Mouse (Mus musculus) limb, embryonic 10.5 days (tissue): ENCODE data around the gene Gm13277. TPM values are rescaled to one million over a fixed set of nuclear protein-coding genes. Genes with fewer than 3 reads are reported as not detected.
"Not testable (repeated sequence)": the region's sequence is repeated elsewhere in the genome, so short reads cannot be mapped to it uniquely, and the experiment has no call there.

Experiments
- DNase-seq: peaks from one replicate; pipeline ENCODE4 v3.0.0-alpha.2; 2017; ENCODE audit warnings: low spot score
- H3K27ac ChIP-seq: fragments of 300-500 bp; sonication (generic); 2 replicates; pipeline ENCODE4 v1.5.1; 2016; ENCODE audit warnings: mild to moderate bottlenecking
- H3K27me3 ChIP-seq: fragments of 300-500 bp; sonication (generic); 2 replicates; pipeline ENCODE4 v1.6.1; 2016; ENCODE audit warnings: low read depth, mild to moderate bottlenecking; ENCODE audit not compliant: poor library complexity, severe bottlenecking
- H3K36me3 ChIP-seq: fragments of 300-500 bp; sonication (generic); 2 replicates; pipeline ENCODE4 v1.6.1; 2016; ENCODE audit warnings: mild to moderate bottlenecking, moderate library complexity
- H3K4me1 ChIP-seq: fragments of 300-500 bp; sonication (generic); 2 replicates; pipeline ENCODE4 v1.6.1; 2016
- H3K4me3 ChIP-seq: fragments of 300-500 bp; sonication (generic); 2 replicates; pipeline ENCODE4 v1.5.1; 2016; ENCODE audit warnings: mild to moderate bottlenecking, moderate library complexity
- H3K9me3 ChIP-seq: fragments of 300-500 bp; sonication (generic); replicated peaks from 2 replicates; pipeline ENCODE4 v1.6.1; 2016; ENCODE audit warnings: mild to moderate bottlenecking
- WGBS: fragments of 180-500 bp; shearing (Covaris S2); methylation state at CpG from one replicate; pipeline ENCODE4 v1.1.7; 2016; 5-methylcytosine and 5-hydroxymethylcytosine counted together
- polyA plus RNA-seq: library from polyadenylated mRNA; unstranded; fragments of >200 nt; fragmentation: Nextera tagmentation; extraction: Ambion mirVana; gene quantifications from 2 replicates; pipeline ENCODE4 v1.2.1, GENCODE M21; 2016

Gene Gm13277
- polyA plus RNA-seq, 1 experiment from 2014 or later, result not detected

DNA sequence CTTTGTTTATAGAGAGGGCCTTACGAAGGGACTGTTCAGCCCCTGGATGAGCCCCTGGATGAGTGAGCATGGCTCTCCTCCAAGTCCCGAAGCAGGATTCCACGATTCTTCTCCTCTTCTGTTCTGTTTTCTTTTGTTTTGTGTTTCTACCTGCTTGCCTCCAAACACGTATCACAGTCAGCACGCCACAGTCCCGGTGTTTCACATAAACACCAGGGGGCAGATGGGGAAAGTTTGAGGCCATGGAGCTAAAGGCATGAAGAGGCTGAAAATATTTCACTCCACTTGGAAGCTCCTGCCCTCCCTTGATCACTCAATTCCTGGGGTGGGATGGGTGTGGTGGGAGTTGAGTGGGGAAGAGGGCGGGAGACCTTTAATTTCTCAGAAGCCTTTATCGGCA lies 26.7 kb upstream of the Gm13277 start:
- not testable (repeated sequence) for H3K27me3 ChIP-seq, H3K9me3 ChIP-seq, H3K4me3 ChIP-seq, H3K36me3 ChIP-seq, H3K27ac ChIP-seq, H3K4me1 ChIP-seq, DNase-seq
- WGBS, result 67% methylated on average over 6 of the region's 8 CpGs

DNA sequence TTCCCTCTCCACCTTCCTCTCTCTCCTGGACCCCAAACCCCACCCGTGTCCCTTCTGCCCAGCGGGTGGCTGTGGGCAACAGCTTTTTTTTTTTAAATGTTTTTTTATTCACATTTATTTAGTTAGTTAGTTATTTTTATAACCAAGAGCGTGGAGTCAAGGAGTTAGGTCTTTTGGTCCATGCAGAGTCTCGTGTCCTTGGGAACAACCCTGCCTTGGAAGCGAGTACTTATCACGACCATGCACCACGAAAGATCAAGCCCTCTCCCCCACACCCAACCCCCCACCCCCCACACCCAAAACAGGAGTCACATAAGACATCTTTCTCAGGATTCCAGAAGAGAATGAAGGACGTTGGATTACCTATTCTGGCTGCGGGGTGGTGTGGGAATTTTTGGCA lies 26.1 kb upstream of the Gm13277 start:
- H3K27me3 ChIP-seq, H3K36me3 ChIP-seq, H3K4me1 ChIP-seq, H3K4me3 ChIP-seq, H3K9me3 ChIP-seq, DNase-seq, H3K27ac ChIP-seq: not testable (repeated sequence)
- WGBS, result 51% methylated on average over 9 of the region's 9 CpGs

DNA sequence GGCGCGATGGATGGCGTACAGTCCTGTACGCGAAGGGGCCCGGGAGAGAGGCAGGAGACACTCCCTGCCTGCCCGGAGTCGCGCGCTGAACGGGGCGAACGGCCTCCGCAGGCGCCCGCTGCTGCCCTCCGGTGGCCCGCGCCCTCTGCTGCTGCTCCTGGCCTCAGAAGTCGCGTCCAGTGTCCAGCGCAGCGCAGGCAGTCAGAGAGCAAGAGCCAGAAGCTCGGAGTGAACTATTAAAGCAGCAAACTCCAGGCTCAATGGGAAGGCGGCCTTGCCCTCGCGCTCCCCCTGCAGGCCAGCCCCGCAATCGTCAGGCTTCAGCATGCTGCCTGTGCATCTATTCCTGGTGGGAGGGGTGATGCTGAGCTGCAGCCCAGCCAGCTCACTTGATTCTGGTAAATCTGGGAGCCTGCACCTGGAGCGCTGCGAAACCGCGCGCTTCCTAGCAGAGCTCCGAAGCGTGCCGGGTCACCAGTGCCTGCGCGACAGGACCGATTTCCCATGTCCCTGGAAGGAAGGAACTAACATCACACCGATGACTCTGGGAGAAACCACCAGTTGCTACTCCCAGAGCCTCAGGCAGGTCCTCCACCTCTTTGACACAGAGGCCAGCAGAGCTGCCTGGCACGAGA lies 24.9 kb upstream of the Gm13277 start:
- 2% methylated on average over 35 of the region's 42 CpGs for WGBS
- H3K4me3 ChIP-seq, result peak overlapping the region; percentile 37
- DNase-seq, result peak; percentile 62
- H3K27ac ChIP-seq, result peak overlapping the region; percentile 42; the same call in 1 of the 2 replicates
- not testable (repeated sequence) for H3K4me1 ChIP-seq, H3K36me3 ChIP-seq, H3K27me3 ChIP-seq, H3K9me3 ChIP-seq

DNA sequence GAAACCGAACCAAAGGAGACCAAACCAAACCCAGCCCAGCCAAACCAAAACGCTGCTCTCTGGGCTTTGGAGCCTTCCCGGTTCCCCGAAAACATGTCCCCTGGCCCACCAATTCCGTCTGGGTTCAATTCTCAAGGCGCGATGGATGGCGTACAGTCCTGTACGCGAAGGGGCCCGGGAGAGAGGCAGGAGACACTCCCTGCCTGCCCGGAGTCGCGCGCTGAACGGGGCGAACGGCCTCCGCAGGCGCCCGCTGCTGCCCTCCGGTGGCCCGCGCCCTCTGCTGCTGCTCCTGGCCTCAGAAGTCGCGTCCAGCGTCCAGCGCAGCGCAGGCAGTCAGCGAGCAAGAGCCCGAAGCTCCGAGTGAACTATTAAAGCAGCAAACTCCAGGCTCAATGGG lies 14.9 kb upstream of the Gm13277 start, which contains the start of gene Gm13290:
TSS of gene Gm13290 (plus strand) at position 301 of the 400 bp plus-strand sequence.
- H3K4me1 ChIP-seq, H3K9me3 ChIP-seq, DNase-seq, H3K4me3 ChIP-seq, H3K27me3 ChIP-seq, H3K27ac ChIP-seq, H3K36me3 ChIP-seq: not testable (repeated sequence)
- no CpG with 5 or more reads among the region's 32 CpGs for WGBS

DNA sequence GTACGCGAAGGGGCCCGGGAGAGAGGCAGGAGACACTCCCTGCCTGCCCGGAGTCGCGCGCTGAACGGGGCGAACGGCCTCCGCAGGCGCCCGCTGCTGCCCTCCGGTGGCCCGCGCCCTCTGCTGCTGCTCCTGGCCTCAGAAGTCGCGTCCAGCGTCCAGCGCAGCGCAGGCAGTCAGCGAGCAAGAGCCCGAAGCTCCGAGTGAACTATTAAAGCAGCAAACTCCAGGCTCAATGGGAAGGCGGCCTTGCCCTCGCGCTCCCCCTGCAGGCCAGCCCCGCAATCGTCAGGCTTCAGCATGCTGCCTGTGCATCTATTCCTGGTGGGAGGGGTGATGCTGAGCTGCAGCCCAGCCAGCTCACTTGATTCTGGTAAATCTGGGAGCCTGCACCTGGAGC lies 11.8 kb upstream of the Gm13277 start, which contains the start of gene Gm13289:
TSS of gene Gm13289 (plus strand) at position 301 of the 400 bp plus-strand sequence.
- H3K9me3 ChIP-seq, DNase-seq, H3K4me1 ChIP-seq, H3K4me3 ChIP-seq, H3K36me3 ChIP-seq, H3K27me3 ChIP-seq, H3K27ac ChIP-seq: not testable (repeated sequence)
- WGBS, result no CpG with 5 or more reads among the region's 29 CpGs

DNA sequence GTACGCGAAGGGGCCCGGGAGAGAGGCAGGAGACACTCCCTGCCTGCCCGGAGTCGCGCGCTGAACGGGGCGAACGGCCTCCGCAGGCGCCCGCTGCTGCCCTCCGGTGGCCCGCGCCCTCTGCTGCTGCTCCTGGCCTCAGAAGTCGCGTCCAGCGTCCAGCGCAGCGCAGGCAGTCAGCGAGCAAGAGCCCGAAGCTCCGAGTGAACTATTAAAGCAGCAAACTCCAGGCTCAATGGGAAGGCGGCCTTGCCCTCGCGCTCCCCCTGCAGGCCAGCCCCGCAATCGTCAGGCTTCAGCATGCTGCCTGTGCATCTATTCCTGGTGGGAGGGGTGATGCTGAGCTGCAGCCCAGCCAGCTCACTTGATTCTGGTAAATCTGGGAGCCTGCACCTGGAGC lies 8.9 kb upstream of the Gm13277 start, which contains the start of gene Gm13272:
TSS of gene Gm13272 (plus strand) at position 301 of the 400 bp plus-strand sequence.
- no CpG with 5 or more reads among the region's 29 CpGs for WGBS
- H3K27ac ChIP-seq, H3K36me3 ChIP-seq, H3K4me1 ChIP-seq, H3K9me3 ChIP-seq, H3K27me3 ChIP-seq, DNase-seq, H3K4me3 ChIP-seq: not testable (repeated sequence)

DNA sequence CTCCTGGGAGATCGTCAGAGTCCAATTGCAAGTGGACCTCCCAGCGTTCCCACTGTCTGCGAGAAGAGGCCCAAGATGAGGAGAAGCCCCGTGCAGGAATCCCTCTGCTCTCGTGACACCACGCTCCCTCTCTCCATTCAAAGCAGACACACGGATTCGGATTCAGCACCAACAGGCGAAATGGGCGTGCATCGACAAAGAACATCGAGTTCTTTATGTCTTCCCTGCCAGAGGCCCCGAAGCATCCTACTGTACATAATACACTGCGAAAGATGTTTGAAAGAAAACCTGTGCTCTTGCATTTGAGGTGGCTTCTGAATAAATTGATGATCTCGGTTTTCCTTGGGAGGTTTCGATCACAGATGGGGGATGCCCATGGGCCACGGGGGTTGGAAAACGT lies 8.1 kb upstream of the Gm13277 start:
- not testable (repeated sequence) for H3K4me1 ChIP-seq, DNase-seq, H3K4me3 ChIP-seq, H3K27me3 ChIP-seq, H3K27ac ChIP-seq, H3K36me3 ChIP-seq, H3K9me3 ChIP-seq
- 54% methylated on average over 16 of the region's 18 CpGs for WGBS

DNA sequence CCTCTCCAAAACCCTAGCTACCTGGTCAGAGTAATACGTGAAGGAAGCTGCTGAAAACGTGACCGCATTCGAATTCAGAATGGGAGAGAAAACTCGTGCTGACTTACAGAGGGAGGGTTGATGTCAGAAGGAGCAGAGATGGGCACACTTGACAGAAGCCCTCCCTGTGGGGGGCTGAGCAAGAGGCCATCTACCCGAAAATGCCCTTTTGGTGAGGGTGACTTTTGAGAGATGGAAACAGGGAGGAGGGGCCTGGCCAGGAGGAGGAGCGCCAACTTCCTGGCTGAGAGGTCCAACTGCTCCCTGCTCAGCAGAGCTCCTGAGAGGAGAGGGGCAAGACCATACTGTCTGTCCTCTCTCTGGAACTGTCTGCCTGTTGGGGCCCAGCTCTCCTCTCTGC lies 6.6 kb upstream of the Gm13277 start, which contains the start of gene Ifnz:
TSS of gene Ifnz (plus strand) at position 301 of the 400 bp plus-strand sequence.
- not testable (repeated sequence) for H3K27me3 ChIP-seq, H3K4me1 ChIP-seq, H3K9me3 ChIP-seq, H3K27ac ChIP-seq, DNase-seq, H3K36me3 ChIP-seq
- 18% methylated on average over 4 of the region's 7 CpGs for WGBS
- peak within 1 kb of the TSS; percentile 31; the same call in 1 of the 2 replicates for H3K4me3 ChIP-seq

DNA sequence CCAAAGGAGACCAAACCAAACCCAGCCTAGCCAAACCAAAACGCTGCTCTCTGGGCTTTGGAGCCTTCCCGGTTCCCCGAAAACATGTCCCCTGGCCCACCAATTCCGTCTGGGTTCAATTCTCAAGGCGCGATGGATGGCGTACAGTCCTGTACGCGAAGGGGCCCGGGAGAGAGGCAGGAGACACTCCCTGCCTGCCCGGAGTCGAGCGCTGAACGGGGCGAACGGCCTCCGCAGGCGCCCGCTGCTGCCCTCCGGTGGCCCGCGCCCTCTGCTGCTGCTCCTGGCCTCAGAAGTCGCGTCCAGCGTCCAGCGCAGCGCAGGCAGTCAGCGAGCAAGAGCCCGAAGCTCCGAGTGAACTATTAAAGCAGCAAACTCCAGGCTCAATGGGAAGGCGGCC lies 6.1 kb upstream of the Gm13277 start:
- H3K27ac ChIP-seq, H3K9me3 ChIP-seq, DNase-seq, H3K27me3 ChIP-seq, H3K4me1 ChIP-seq, H3K36me3 ChIP-seq: not testable (repeated sequence)
- peak overlapping the region; percentile 31; the same call in 1 of the 2 replicates for H3K4me3 ChIP-seq
- WGBS, result 0% methylated on average over 16 of the region's 31 CpGs

DNA sequence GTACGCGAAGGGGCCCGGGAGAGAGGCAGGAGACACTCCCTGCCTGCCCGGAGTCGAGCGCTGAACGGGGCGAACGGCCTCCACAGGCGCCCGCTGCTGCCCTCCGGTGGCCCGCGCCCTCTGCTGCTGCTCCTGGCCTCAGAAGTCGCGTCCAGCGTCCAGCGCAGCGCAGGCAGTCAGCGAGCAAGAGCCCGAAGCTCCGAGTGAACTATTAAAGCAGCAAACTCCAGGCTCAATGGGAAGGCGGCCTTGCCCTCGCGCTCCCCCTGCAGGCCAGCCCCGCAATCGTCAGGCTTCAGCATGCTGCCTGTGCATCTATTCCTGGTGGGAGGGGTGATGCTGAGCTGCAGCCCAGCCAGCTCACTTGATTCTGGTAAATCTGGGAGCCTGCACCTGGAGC lies 3.0 kb upstream of the Gm13277 start, which contains the start of gene Gm13276:
TSS of gene Gm13276 (plus strand) at position 301 of the 400 bp plus-strand sequence.
- no CpG with 5 or more reads among the region's 27 CpGs for WGBS
- H3K9me3 ChIP-seq, H3K27ac ChIP-seq, DNase-seq, H3K4me3 ChIP-seq, H3K27me3 ChIP-seq, H3K4me1 ChIP-seq, H3K36me3 ChIP-seq: not testable (repeated sequence)

DNA sequence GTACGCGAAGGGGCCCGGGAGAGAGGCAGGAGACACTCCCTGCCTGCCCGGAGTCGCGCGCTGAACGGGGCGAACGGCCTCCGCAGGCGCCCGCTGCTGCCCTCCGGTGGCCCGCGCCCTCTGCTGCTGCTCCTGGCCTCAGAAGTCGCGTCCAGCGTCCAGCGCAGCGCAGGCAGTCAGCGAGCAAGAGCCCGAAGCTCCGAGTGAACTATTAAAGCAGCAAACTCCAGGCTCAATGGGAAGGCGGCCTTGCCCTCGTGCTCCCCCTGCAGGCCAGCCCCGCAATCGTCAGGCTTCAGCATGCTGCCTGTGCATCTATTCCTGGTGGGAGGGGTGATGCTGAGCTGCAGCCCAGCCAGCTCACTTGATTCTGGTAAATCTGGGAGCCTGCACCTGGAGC lies 2.8 kb downstream of the Gm13277 start, which contains the start of gene Gm13278:
TSS of gene Gm13278 (plus strand) at position 301 of the 400 bp plus-strand sequence.
- not testable (repeated sequence) for H3K4me1 ChIP-seq, H3K4me3 ChIP-seq, H3K27me3 ChIP-seq, H3K9me3 ChIP-seq, DNase-seq, H3K36me3 ChIP-seq, H3K27ac ChIP-seq
- WGBS, result no CpG with 5 or more reads among the region's 28 CpGs

DNA sequence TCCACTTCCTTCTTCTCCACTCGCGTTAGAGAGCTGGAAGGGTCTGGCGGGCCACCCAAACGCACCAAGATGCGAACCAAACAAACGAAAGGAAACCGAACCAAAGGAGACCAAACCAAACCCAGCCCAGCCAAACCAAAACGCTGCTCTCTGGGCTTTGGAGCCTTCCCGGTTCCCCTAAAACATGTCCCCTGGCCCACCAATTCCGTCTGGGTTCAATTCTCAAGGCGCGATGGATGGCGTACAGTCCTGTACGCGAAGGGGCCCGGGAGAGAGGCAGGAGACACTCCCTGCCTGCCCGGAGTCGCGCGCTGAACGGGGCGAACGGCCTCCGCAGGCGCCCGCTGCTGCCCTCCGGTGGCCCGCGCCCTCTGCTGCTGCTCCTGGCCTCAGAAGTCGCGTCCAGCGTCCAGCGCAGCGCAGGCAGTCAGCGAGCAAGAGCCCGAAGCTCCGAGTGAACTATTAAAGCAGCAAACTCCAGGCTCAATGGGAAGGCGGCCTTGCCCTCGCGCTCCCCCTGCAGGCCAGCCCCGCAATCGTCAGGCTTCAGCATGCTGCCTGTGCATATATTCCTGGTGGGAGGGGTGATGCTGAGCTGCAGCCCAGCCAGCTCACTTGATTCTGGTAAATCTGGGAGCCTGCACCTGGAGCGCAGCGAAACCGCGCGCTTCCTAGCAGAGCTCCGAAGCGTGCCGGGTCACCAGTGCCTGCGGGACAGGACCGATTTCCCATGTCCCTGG lies 5.7 kb downstream of the Gm13277 start, which contains the start of gene Gm13275:
TSS of gene Gm13275 (plus strand) at position 552 of the 740 bp plus-strand sequence.
- H3K4me3 ChIP-seq, H3K36me3 ChIP-seq, H3K27me3 ChIP-seq, H3K9me3 ChIP-seq, DNase-seq, H3K4me1 ChIP-seq, H3K27ac ChIP-seq: not testable (repeated sequence)
- 2% methylated on average over 21 of the region's 52 CpGs for WGBS

DNA sequence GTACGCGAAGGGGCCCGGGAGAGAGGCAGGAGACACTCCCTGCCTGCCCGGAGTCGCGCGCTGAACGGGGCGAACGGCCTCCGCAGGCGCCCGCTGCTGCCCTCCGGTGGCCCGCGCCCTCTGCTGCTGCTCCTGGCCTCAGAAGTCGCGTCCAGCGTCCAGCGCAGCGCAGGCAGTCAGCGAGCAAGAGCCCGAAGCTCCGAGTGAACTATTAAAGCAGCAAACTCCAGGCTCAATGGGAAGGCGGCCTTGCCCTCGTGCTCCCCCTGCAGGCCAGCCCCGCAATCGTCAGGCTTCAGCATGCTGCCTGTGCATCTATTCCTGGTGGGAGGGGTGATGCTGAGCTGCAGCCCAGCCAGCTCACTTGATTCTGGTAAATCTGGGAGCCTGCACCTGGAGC lies 8.7 kb downstream of the Gm13277 start, which contains the start of gene Gm13279:
TSS of gene Gm13279 (plus strand) at position 301 of the 400 bp plus-strand sequence.
- WGBS, result no CpG with 5 or more reads among the region's 28 CpGs
- H3K4me3 ChIP-seq, result not testable (repeated sequence)

More for the DNA sequence above, 8.7 kb downstream of the Gm13277 start, which contains the start of gene Gm13279:
- H3K27me3 ChIP-seq, H3K4me1 ChIP-seq, H3K27ac ChIP-seq, H3K36me3 ChIP-seq, DNase-seq, H3K9me3 ChIP-seq: not testable (repeated sequence)
